ENCODE assay signal across 10 mouse cellular contexts in the genomic region with DNA sequence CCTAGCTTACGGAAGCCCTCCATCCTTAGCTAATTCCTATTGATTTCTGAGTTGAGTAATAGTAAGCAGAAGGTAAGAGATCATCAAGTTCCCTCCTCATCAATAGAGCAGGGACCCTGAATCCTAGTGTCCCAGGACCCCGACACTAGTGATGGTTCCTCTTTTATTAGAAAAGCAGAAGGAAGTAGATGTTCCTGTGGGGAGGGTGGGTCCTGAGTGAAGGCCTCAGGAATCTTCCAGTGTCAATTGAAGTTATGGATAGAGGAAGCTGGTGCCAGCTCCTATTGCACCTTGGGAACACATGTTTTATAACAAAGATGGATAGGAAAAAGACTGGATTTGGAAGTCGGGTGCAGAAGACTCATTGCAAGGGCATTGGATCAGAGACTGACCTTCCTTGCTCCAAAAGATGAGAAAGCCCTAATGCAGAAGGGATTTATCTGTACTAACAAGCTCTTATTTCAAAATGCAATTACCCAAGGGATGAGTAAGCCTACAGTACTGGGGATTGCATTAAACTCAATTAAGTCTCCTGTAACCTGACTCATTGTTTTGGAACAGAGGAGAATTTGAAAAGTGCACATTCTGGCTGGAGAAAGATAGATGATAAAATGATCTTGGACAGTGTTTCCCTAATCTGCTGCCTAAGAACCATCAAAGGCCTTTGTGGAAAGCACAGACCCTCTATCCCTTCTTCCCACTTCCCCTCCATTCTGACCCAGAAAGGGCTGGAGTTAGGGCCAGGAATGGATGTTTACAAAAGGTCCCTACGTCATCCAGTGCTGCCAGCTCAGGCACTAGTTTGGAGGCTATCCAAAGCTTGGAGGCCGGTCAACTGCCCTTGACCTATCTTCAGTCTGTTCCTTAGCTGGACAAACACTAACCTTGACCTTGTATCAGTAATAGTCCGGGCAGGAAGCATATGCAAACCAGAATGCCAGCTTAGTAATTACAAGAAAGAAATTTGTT.
A peak's percentile ranks its signal among the peaks of the same experiment; 100 is the strongest.
DNase-seq lines count a peak whose midpoint lies in the region; TF ChIP-seq lines count a peak whose summit lies in the region.
"Had no signal": no experiment of that assay in that cellular context is flagged by ENCODE, and none has a peak within 500 bp of the region (broad histone marks: within the 10 kb centered on the region; RNA-seq: fewer than 3 reads in every experiment).

No protein-coding gene starts in this region.

- H3K27me3 ChIP-seq in heart, adult 2 months (ENCODE audit: control insufficient read depth, insufficient read depth, low read length), result no peaks in the 10 kb centered on the region
- H3K27me3 ChIP-seq in thymus, adult 2 months (ENCODE audit: control insufficient read depth, insufficient read depth, low read length), result no peaks in the 10 kb centered on the region

- H3K27ac ChIP-seq in heart, adult 2 months, result peak overlapping the region; percentile 27
- no peak overlapping the region for H3K27ac ChIP-seq in thymus, adult 2 months (ENCODE audit: control insufficient read depth, insufficient read depth, low read length)

- H3K36me3 ChIP-seq in heart, adult 2 months (ENCODE audit: control insufficient read depth, insufficient read depth, low read length), result no peaks in the 10 kb centered on the region; the same call in 1 of the 2 replicates
- no peaks in the 10 kb centered on the region for H3K36me3 ChIP-seq in thymus, adult 2 months (ENCODE audit: control insufficient read depth, insufficient read depth, low read length)

- peak; percentile 43 to 58 for DNase-seq in heart, adult 2 months
- no peak for DNase-seq in heart, postnatal 25 days (ENCODE audit: low spot score)
- peak; percentile 50 for DNase-seq in 416B (ENCODE audit: low read depth)
- peak; percentile 85 to 87 for DNase-seq in adrenal gland, postnatal 36 days
- peak; percentile 37 to 59 for DNase-seq in kidney, postnatal 36 days
- DNase-seq in right cerebral cortex, postnatal 25 days, result no peak
- DNase-seq in left cerebral cortex, postnatal 14 days (ENCODE audit: low spot score in 2 of 2), result no peak
- DNase-seq in thymus, adult 2 months, result no peak
- DNase-seq: cerebellum, adult 9-10 months had no signal

- TF ChIP-seq CTCF in heart, adult 2 months (IDR thresholded peaks at IDR 0.05), result no peak
- TF ChIP-seq CTCF in thymus, adult 2 months (IDR thresholded peaks at IDR 0.05; ENCODE audit: borderline replicate concordance, control insufficient read depth, extremely low read depth, insufficient read depth, low read length, poor library complexity), result no peak

- intact Hi-C loops in heart, adult 2 months (cut with DNase I), result loop anchor here (5.0 kb wide), 1 partner anchor 74 kb away; no protein-coding TSS in a partner anchor
- intact Hi-C loops in heart, postnatal 25 days (cut with DNase I), result no loop called here
- intact Hi-C loops in left cerebral cortex, postnatal 14 days (cut with DNase I), result no loop called here

- H3K9ac ChIP-seq in heart, adult 2 months (ENCODE audit: low read depth, low read length), result no peak overlapping the region

- TF ChIP-seq EP300 in heart, adult 2 months (IDR thresholded peaks at IDR 0.05; ENCODE audit: insufficient read depth, low read depth, low read length), result no peak

- H3K4me1 ChIP-seq in heart, adult 2 months (ENCODE audit: control insufficient read depth, insufficient read depth, low read length), result no peaks in the 10 kb centered on the region
- no peaks in the 10 kb centered on the region for H3K4me1 ChIP-seq in thymus, adult 2 months (replicated peaks; ENCODE audit: control insufficient read depth, insufficient read depth, low read length)

- no peaks in the 10 kb centered on the region for H3K79me2 ChIP-seq in heart, adult 2 months (replicated peaks; ENCODE audit: control insufficient read depth, insufficient read depth, low read length)

- WGBS in heart, adult 2 months, result 48% methylated on average over 6 of the region's 6 CpGs
- WGBS in thymus, adult 2 months, result 69% methylated on average over 6 of the region's 6 CpGs

- H3K4me3 ChIP-seq in heart, adult 2 months, result no peak overlapping the region
- H3K4me3 ChIP-seq in thymus, adult 2 months (ENCODE audit: control insufficient read depth, insufficient read depth, low read length), result no peak overlapping the region
- H3K4me3 ChIP-seq: erythroblast, embryonic 14.5 days had no signal

- no peak for TF ChIP-seq POLR2A in heart, adult 2 months (IDR thresholded peaks at IDR 0.05; ENCODE audit: insufficient read depth, low read depth, low read length)
- TF ChIP-seq POLR2A in thymus, adult 2 months (IDR thresholded peaks at IDR 0.05; ENCODE audit: control insufficient read depth, extremely low read depth, insufficient read depth, low read length, poor library complexity), result no peak

Comparison
In these comparisons a context has a peak if more than half of its experiments do, and no peak if none do; other contexts are left out.
1. DNase-seq: peak in heart, adult 2 months (2 of 2), 416B (single experiment), adrenal gland, postnatal 36 days (2 of 2) and kidney, postnatal 36 days (2 of 2); none in heart, postnatal 25 days (single experiment), right cerebral cortex, postnatal 25 days (single experiment), left cerebral cortex, postnatal 14 days (0 of 2) and thymus, adult 2 months (single experiment).